Mouse (Mus musculus): ENCODE results near the gene Ift80.
"Not testable (repeated sequence)": the region's sequence is repeated elsewhere in the genome, so short reads cannot be mapped to it uniquely, and the experiment has no call there.

The Ift80 gene

GRCm38 (mm10) chr3:69004437-69005337 is at the start of gene Ift80, which contains the start of gene Smc4:
TSS of gene Ift80 (minus strand) at chr3:69004570.
TSS of gene Smc4 (plus strand) at chr3:69004738.
- in situ Hi-C loops (cut with MboI; ENCODE audit: low pct_unique_long_range_greater_than_20kb in 1 of 2, low sequenced_read_pairs in 2 of 2, unreplicated experiment in 1 of 2): no loop called here

GRCm38 (mm10) chr3:69051894-69052293 is 47.5 kb upstream of the Ift80 start:
- in situ Hi-C loops (cut with MboI; ENCODE audit: low pct_unique_long_range_greater_than_20kb in 1 of 2, low sequenced_read_pairs in 2 of 2, unreplicated experiment in 1 of 2): no loop called here

- in situ Hi-C loops (cut with MboI; ENCODE audit: low pct_unique_long_range_greater_than_20kb in 1 of 2, low sequenced_read_pairs in 2 of 2, unreplicated experiment in 1 of 2): loop anchor here in 1 of 2 experiments (25.0 kb wide), 1 partner anchor 688 kb away; no protein-coding TSS in a partner anchor
Observed at GRCm38 (mm10) chr3:69049011-69049410, 44.6 kb upstream of the Ift80 start.

GRCm38 (mm10) chr3:69047684-69048083 is 43.3 kb upstream of the Ift80 start:
- in situ Hi-C loops (cut with MboI; ENCODE audit: low pct_unique_long_range_greater_than_20kb in 1 of 2, low sequenced_read_pairs in 2 of 2, unreplicated experiment in 1 of 2): loop anchor here in 1 of 2 experiments (25.0 kb wide), 1 partner anchor 690 kb away; no protein-coding TSS in a partner anchor

- in situ Hi-C loops (cut with MboI; ENCODE audit: low pct_unique_long_range_greater_than_20kb in 1 of 2, low sequenced_read_pairs in 2 of 2, unreplicated experiment in 1 of 2): loop anchor here in 1 of 2 experiments (25.0 kb wide), 1 partner anchor 691 kb away; no protein-coding TSS in a partner anchor
Observed at GRCm38 (mm10) chr3:69046509-69046908, 42.1 kb upstream of the Ift80 start.

- in situ Hi-C loops (cut with MboI; ENCODE audit: low pct_unique_long_range_greater_than_20kb in 1 of 2, low sequenced_read_pairs in 2 of 2, unreplicated experiment in 1 of 2): loop anchor here in 1 of 2 experiments (25.0 kb wide), 1 partner anchor 692 kb away; no protein-coding TSS in a partner anchor
Observed at GRCm38 (mm10) chr3:69045750-69046149, 41.4 kb upstream of the Ift80 start.

- in situ Hi-C loops (cut with MboI; ENCODE audit: low pct_unique_long_range_greater_than_20kb in 1 of 2, low sequenced_read_pairs in 2 of 2, unreplicated experiment in 1 of 2): loop anchor here in 1 of 2 experiments (25.0 kb wide), 1 partner anchor 692 kb away; no protein-coding TSS in a partner anchor
Observed at GRCm38 (mm10) chr3:69045400-69045703, 41.0 kb upstream of the Ift80 start.

GRCm38 (mm10) chr3:69044645-69045399 is 40.5 kb upstream of the Ift80 start, which contains the start of gene Trim59:
TSS of gene Trim59 (minus strand) at chr3:69044755.
- in situ Hi-C loops (cut with MboI; ENCODE audit: low pct_unique_long_range_greater_than_20kb in 1 of 2, low sequenced_read_pairs in 2 of 2, unreplicated experiment in 1 of 2): loop anchor here in 1 of 2 experiments (25.0 kb wide), 1 partner anchor 692 kb away; no protein-coding TSS in a partner anchor

GRCm38 (mm10) chr3:69044167-69044591 is 39.8 kb upstream of the Ift80 start:
- in situ Hi-C loops (cut with MboI; ENCODE audit: low pct_unique_long_range_greater_than_20kb in 1 of 2, low sequenced_read_pairs in 2 of 2, unreplicated experiment in 1 of 2): loop anchor here in 1 of 2 experiments (25.0 kb wide), 1 partner anchor 693 kb away; no protein-coding TSS in a partner anchor

GRCm38 (mm10) chr3:69041298-69041697 is 36.9 kb upstream of the Ift80 start:
- in situ Hi-C loops (cut with MboI; ENCODE audit: low pct_unique_long_range_greater_than_20kb in 1 of 2, low sequenced_read_pairs in 2 of 2, unreplicated experiment in 1 of 2): loop anchor here in 1 of 2 experiments (25.0 kb wide), 1 partner anchor 696 kb away; no protein-coding TSS in a partner anchor

- in situ Hi-C loops (cut with MboI; ENCODE audit: low pct_unique_long_range_greater_than_20kb in 1 of 2, low sequenced_read_pairs in 2 of 2, unreplicated experiment in 1 of 2): loop anchor here in 1 of 2 experiments (25.0 kb wide), 1 partner anchor 697 kb away; no protein-coding TSS in a partner anchor
Observed at GRCm38 (mm10) chr3:69040105-69040504, 35.7 kb upstream of the Ift80 start.

GRCm38 (mm10) chr3:69026133-69026783 is 21.9 kb upstream of the Ift80 start:
- in situ Hi-C loops (cut with MboI; ENCODE audit: low pct_unique_long_range_greater_than_20kb in 1 of 2, low sequenced_read_pairs in 2 of 2, unreplicated experiment in 1 of 2): loop anchor here (10.0 to 25.0 kb wide), 2 partner anchors 711 to 719 kb away; no protein-coding TSS in a partner anchor

- in situ Hi-C loops (cut with MboI; ENCODE audit: low pct_unique_long_range_greater_than_20kb in 1 of 2, low sequenced_read_pairs in 2 of 2, unreplicated experiment in 1 of 2): loop anchor here in 1 of 2 experiments (10.0 kb wide), 1 partner anchor 724 kb away; no protein-coding TSS in a partner anchor
Observed at GRCm38 (mm10) chr3:69020764-69021163, 16.4 kb upstream of the Ift80 start.

- in situ Hi-C loops (cut with MboI; ENCODE audit: low pct_unique_long_range_greater_than_20kb in 1 of 2, low sequenced_read_pairs in 2 of 2, unreplicated experiment in 1 of 2): loop anchor here in 1 of 2 experiments (10.0 kb wide), 1 partner anchor 725 kb away; no protein-coding TSS in a partner anchor
Observed at GRCm38 (mm10) chr3:69020285-69020684, 15.9 kb upstream of the Ift80 start.

- in situ Hi-C loops (cut with MboI; ENCODE audit: low pct_unique_long_range_greater_than_20kb in 1 of 2, low sequenced_read_pairs in 2 of 2, unreplicated experiment in 1 of 2): not testable (repeated sequence)
Observed at GRCm38 (mm10) chr3:69018635-69019034, 14.3 kb upstream of the Ift80 start.

GRCm38 (mm10) chr3:69017181-69017580 is 12.8 kb upstream of the Ift80 start:
- in situ Hi-C loops (cut with MboI; ENCODE audit: low pct_unique_long_range_greater_than_20kb in 1 of 2, low sequenced_read_pairs in 2 of 2, unreplicated experiment in 1 of 2): no loop called here

GRCm38 (mm10) chr3:69008873-69009272 is 4.5 kb upstream of the Ift80 start:
- in situ Hi-C loops (cut with MboI; ENCODE audit: low pct_unique_long_range_greater_than_20kb in 1 of 2, low sequenced_read_pairs in 2 of 2, unreplicated experiment in 1 of 2): no loop called here

GRCm38 (mm10) chr3:69006246-69006760 is 1.9 kb upstream of the Ift80 start:
- in situ Hi-C loops (cut with MboI; ENCODE audit: low pct_unique_long_range_greater_than_20kb in 1 of 2, low sequenced_read_pairs in 2 of 2, unreplicated experiment in 1 of 2): no loop called here
